Mouse (Mus musculus) CH12.LX (cell line): ENCODE measurements at regions not wholly inside any gene's neighbourhood (a gene's known extent, or its start where the extent isn't known, plus 50 kb on each side); places are given as distances from the start of the nearest gene placed in this dataset.

Experiments used
- DNase-seq: peaks from one replicate; pipeline ENCODE4 v3.0.0-alpha.2; 2013; ENCODE audit errors: extremely low read depth
- H3K27ac ChIP-seq: 2 replicates; pipeline ENCODE4 v1.5.1; 2012; ENCODE audit warnings: low read depth, mild to moderate bottlenecking, control low read depth, moderate library complexity; ENCODE audit not compliant: insufficient read depth
- H3K27me3 ChIP-seq: replicated peaks from 2 replicates; pipeline ENCODE3; 2012; ENCODE audit warnings: inconsistent platforms
- H3K36me3 ChIP-seq, 2 experiments: replicated peaks in 1 of 2; 2 replicates each; pipeline versions ENCODE3 to v1.6.1; 2012; ENCODE audit warnings: inconsistent platforms in 1 of 2, low read length in 1 of 2, mild to moderate bottlenecking in 1 of 2, mixed read lengths in 1 of 2, moderate library complexity in 1 of 2; ENCODE audit not compliant: control insufficient read depth in 1 of 2, insufficient read depth in 1 of 2
- H3K4me1 ChIP-seq, 2 experiments: 2 replicates each; pipeline ENCODE4 v1.6.1; 2012; ENCODE audit warnings: inconsistent platforms in 1 of 2, moderate library complexity in 1 of 2; ENCODE audit not compliant: insufficient read depth in 2 of 2, control insufficient read depth in 1 of 2
- H3K4me2 ChIP-seq: 2 replicates; pipeline ENCODE4 v1.6.1; 2012; ENCODE audit warnings: low read depth, mild to moderate bottlenecking, control low read depth; ENCODE audit not compliant: poor library complexity, insufficient read depth, severe bottlenecking
- H3K4me3 ChIP-seq, 3 experiments: fragments of 150-350 bp in 1 of 3; sonication (generic) in 1 of 3; replicated peaks in 1 of 3; 2 replicates each; pipeline versions ENCODE3 to v1.5.1; 2011 to 2012; ENCODE audit warnings: low read depth in 2 of 3, low read length in 2 of 3, mild to moderate bottlenecking in 2 of 3, moderate library complexity in 2 of 3, control low read depth in 1 of 3, improper control_type of control experiment in 1 of 3, inconsistent platforms in 1 of 3, mixed read lengths in 1 of 3; ENCODE audit not compliant: poor library complexity in 1 of 3
- H3K79me2 ChIP-seq: replicated peaks from 2 replicates; pipeline ENCODE4 v1.6.1; 2012; ENCODE audit warnings: mild to moderate bottlenecking, moderate library complexity; ENCODE audit not compliant: control insufficient read depth, poor library complexity, insufficient read depth, severe bottlenecking; ENCODE audit errors: extremely low read depth
- H3K9ac ChIP-seq: 2 replicates; pipeline ENCODE4 v1.6.1; 2012; ENCODE audit warnings: low read depth, mild to moderate bottlenecking, control low read depth, moderate library complexity; ENCODE audit not compliant: insufficient read depth
- H3K9me3 ChIP-seq: replicated peaks from 2 replicates; pipeline ENCODE3; 2012; ENCODE audit warnings: low read length, inconsistent platforms, mixed read lengths
- CTCF ChIP-seq, 2 experiments: IDR thresholded peaks in 1 of 2; conservative IDR thresholded peaks in 1 of 2; 2 replicates each; pipeline ENCODE4 v1.5.1; 2011 to 2012; ENCODE audit warnings: low read depth in 2 of 2, low read length in 2 of 2, improper control_type of control experiment in 1 of 2, inconsistent platforms in 1 of 2, mild to moderate bottlenecking in 1 of 2, moderate library complexity in 1 of 2
- EP300 ChIP-seq: IDR thresholded peaks from 2 replicates; pipeline ENCODE4 v1.6.1; 2011; ENCODE audit warnings: low read length, improper control_type of control experiment
- ETS1 ChIP-seq: conservative IDR thresholded peaks from 2 replicates; pipeline ENCODE4 v1.6.1; 2012; ENCODE audit warnings: low read depth, mild to moderate bottlenecking, inconsistent platforms, low read length, improper control_type of control experiment, moderate library complexity
- GABPA ChIP-seq: IDR thresholded peaks from 2 replicates; pipeline ENCODE4 v1.6.1; 2012; ENCODE audit warnings: low read depth, low read length, improper control_type of control experiment, inconsistent platforms; ENCODE audit not compliant: insufficient replicate concordance
- HCFC1 ChIP-seq: IDR thresholded peaks from 2 replicates; pipeline ENCODE4 v1.6.1; 2012; ENCODE audit warnings: low read depth, mild to moderate bottlenecking, inconsistent platforms, low read length, improper control_type of control experiment
- JUND ChIP-seq: conservative IDR thresholded peaks from 2 replicates; pipeline ENCODE4 v1.6.1; 2011; ENCODE audit warnings: low read depth, low read length, improper control_type of control experiment
- MAFK ChIP-seq: IDR thresholded peaks from 2 replicates; pipeline ENCODE4 v1.6.1; 2011; ENCODE audit warnings: low read length, improper control_type of control experiment; ENCODE audit not compliant: insufficient replicate concordance
- MAZ ChIP-seq: IDR thresholded peaks from 2 replicates; pipeline ENCODE4 v1.6.1; 2012; ENCODE audit warnings: low read depth, mild to moderate bottlenecking, inconsistent platforms, low read length, improper control_type of control experiment, moderate library complexity
- MEF2A ChIP-seq: IDR thresholded peaks from 2 replicates; pipeline ENCODE4 v1.6.1; 2014; ENCODE audit warnings: low read depth, mild to moderate bottlenecking, inconsistent platforms, low read length, improper control_type of control experiment, borderline replicate concordance
- NRF1 ChIP-seq: IDR thresholded peaks from 2 replicates; pipeline ENCODE4 v1.6.1; 2014; ENCODE audit warnings: low read depth, mild to moderate bottlenecking, inconsistent platforms, low read length, improper control_type of control experiment, moderate library complexity
- PAX5 ChIP-seq: IDR thresholded peaks from 2 replicates; pipeline ENCODE4 v1.6.1; 2012; ENCODE audit warnings: low read length, inconsistent platforms, mixed read lengths
- POLR2AphosphoS2 ChIP-seq: IDR thresholded peaks from 2 replicates; pipeline ENCODE4 v1.6.1; 2011; ENCODE audit warnings: low read depth, low read length, improper control_type of control experiment
- RCOR1 ChIP-seq: conservative IDR thresholded peaks from 2 replicates; pipeline ENCODE4 v1.6.1; 2012; ENCODE audit warnings: low read depth, mild to moderate bottlenecking, inconsistent platforms, low read length, improper control_type of control experiment
- SMC3 ChIP-seq: IDR thresholded peaks from 2 replicates; pipeline ENCODE4 v1.6.1; 2011; ENCODE audit warnings: low read depth, low read length, improper control_type of control experiment
- UBTF ChIP-seq: IDR thresholded peaks from 2 replicates; pipeline ENCODE4 v1.6.1; 2012; ENCODE audit warnings: low read depth, mild to moderate bottlenecking, inconsistent platforms, low read length, improper control_type of control experiment, moderate library complexity
- ZMIZ1 ChIP-seq: IDR thresholded peaks from 2 replicates; pipeline ENCODE4 v1.6.1; 2012; ENCODE audit warnings: low read depth, mild to moderate bottlenecking, inconsistent platforms, low read length, improper control_type of control experiment
- dilution Hi-C: fragments of 300-500 bp; cut with MboI; formaldehyde crosslinking; loops from 2 replicates; pipeline ENCODE4 v1.14.3; 2020; ENCODE audit warnings: low sequenced_read_pairs; ENCODE audit not compliant: extremely low pct_unique_long_range_greater_than_20kb, extremely low pct_ligation_motif_present
- in situ Hi-C: fragments of 300-500 bp; cut with MboI; formaldehyde crosslinking; loops from 3 replicates; pipeline ENCODE4 v1.14.3; 2019; ENCODE audit warnings: low sequenced_read_pairs, low pct_ligation_motif_present, low pct_unique_long_range_greater_than_20kb, mixed read lengths

DNA sequence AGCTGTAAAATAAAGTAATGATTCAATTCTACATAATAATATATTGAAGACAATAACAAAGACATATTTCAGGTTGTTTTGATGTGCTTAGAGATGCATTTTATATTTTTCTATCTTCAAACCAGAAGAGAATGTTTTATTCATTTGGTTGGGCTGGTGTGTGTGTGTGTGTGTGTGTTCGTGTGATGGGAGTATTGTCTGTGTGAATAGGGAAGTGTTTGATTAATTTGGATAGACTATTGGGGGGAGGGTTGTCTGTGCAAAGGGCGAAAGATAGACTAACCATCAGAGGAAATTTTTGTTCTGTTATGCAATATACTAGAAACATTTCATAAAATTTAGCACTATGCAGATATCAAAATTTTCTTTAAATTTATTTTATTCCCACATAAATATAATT is 776.8 kb upstream of the Gm8797 start:
- dilution Hi-C loops = no loop called here
- TF ChIP-seq MEF2A (no peak), JUND (no peak)
- DNase-seq = no peak
- Histone ChIP-seq H3K4me1 (peaks cover 0 to 24% of the 10 kb centered on the region in 2 experiments; a peak in 2 of 4 replicates), H3K27ac (no peak overlapping the region), H3K27me3 (no peaks in the 10 kb centered on the region), H3K79me2 (no peaks in the 10 kb centered on the region), H3K9ac (no peak overlapping the region), H3K4me2 (no peak overlapping the region), H3K36me3 (no peaks in the 10 kb centered on the region), H3K4me3 (no peak overlapping the region), H3K9me3 (no peaks in the 10 kb centered on the region)
- in situ Hi-C loops = no loop called here

DNA sequence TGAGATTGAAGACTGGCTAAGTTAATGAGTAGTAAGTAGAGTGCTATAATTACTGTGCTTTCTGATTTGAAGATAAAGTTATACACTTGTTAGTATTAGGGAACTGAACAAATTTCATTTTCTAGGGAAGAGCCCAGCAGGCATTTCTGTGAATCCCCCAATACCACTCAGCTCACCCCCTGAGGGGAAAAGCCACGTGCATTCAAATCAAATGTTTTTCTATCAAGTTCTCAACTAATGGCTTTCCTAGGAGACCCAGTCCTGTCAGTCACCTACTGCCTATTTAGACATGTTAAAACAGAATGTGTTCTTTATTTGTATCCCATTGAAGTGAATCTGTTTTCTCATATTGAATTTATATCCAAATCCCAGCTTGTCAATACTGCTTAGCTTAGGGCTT is 775.9 kb upstream of the Gm8797 start:
- no peak overlapping the region for H3K4me2 ChIP-seq
- in situ Hi-C loops (no loop called here), dilution Hi-C loops (no loop called here)
- peaks cover 0 to 24% of the 10 kb centered on the region in 2 experiments; a peak in 2 of 4 replicates for H3K4me1 ChIP-seq
- H3K4me3 ChIP-seq = no peak overlapping the region
- no peak for DNase-seq
- H3K27me3 ChIP-seq = no peaks in the 10 kb centered on the region
- no peak overlapping the region for H3K27ac ChIP-seq
- no peaks in the 10 kb centered on the region for H3K36me3 ChIP-seq
- no peaks in the 10 kb centered on the region for H3K9me3 ChIP-seq
- no peaks in the 10 kb centered on the region for H3K79me2 ChIP-seq
- H3K9ac ChIP-seq = no peak overlapping the region
- no peak for TF ChIP-seq POLR2AphosphoS2
- no peak for TF ChIP-seq MAFK
- TF ChIP-seq NRF1 = no peak
- no peak for TF ChIP-seq JUND
- no peak for TF ChIP-seq GABPA
- TF ChIP-seq RCOR1 = no peak
- TF ChIP-seq UBTF = no peak
- no peak for TF ChIP-seq HCFC1
- TF ChIP-seq, all 38 proteins: peak for 0

DNA sequence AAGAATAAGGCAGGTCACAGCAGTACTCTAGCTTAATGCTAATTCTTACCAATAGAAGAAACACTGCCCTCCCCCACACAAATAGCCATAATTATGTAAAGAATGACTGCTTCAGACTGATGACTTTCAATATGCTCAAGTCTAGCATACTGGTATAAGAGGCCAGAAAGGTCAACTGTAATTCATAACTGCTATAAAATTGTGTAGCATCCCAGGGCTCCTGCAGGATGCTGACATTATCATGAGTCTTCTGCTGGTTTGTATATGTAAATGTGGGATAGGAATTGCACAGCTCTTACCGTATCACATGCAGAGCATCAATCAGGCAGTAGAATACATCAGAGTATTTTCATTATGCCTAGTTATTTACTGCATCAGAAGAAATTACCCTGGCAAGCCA is 774.3 kb upstream of the Gm8797 start:
- in situ Hi-C loops (no loop called here), dilution Hi-C loops (no loop called here)
- H3K4me3 ChIP-seq = no peak overlapping the region
- no peaks in the 10 kb centered on the region for H3K79me2 ChIP-seq
- H3K27me3 ChIP-seq = no peaks in the 10 kb centered on the region
- no peak overlapping the region for H3K4me2 ChIP-seq
- no peak overlapping the region for H3K9ac ChIP-seq
- no peak for TF ChIP-seq CTCF (conservative IDR thresholded peaks at IDR 0.05 in 1 of 2, IDR thresholded peaks at IDR 0.05 in 1 of 2; ENCODE audit: low read depth in 2 of 2, low read length in 2 of 2)
- no peak for TF ChIP-seq ETS1
- TF ChIP-seq ZMIZ1 = no peak
- no peak for TF ChIP-seq EP300
- TF ChIP-seq SMC3 = no peak
- TF ChIP-seq PAX5 = no peak
- TF ChIP-seq MAZ = no peak
- TF ChIP-seq, all 38 proteins: peak for 0
- H3K27ac ChIP-seq = no peak overlapping the region
- DNase-seq = no peak
- peaks cover 0 to 19% of the 10 kb centered on the region in 2 experiments; a peak in 2 of 4 replicates for H3K4me1 ChIP-seq
- no peaks in the 10 kb centered on the region for H3K9me3 ChIP-seq
- H3K36me3 ChIP-seq = no peaks in the 10 kb centered on the region
